Mouse (Mus musculus) lung, postnatal 0 days (tissue): ENCODE results near the gene Fancm. TPM values are rescaled to one million over a fixed set of nuclear protein-coding genes. Genes with fewer than 3 reads are reported as not detected.
"Not testable (repeated sequence)": the region's sequence is repeated elsewhere in the genome, so short reads cannot be mapped to it uniquely, and the experiment has no call there.

Experiments
- ATAC-seq: fragments of 200-750 bp; cut with Nextera tagmentation; 2 replicates; pipeline ENCODE4 v1.8.0; 2017; ENCODE audit warnings: moderate library complexity
- DNase-seq: peaks from one replicate; pipeline ENCODE4 v3.0.0-alpha.2; 2016; ENCODE audit warnings: low spot score
- H3K27ac ChIP-seq: fragments of 300-500 bp; sonication (generic); 2 replicates; pipeline ENCODE4 v1.5.1; 2014; ENCODE audit warnings: antibody characterized with exemption, mild to moderate bottlenecking, low read length, mixed read lengths
- H3K27me3 ChIP-seq: fragments of 300-500 bp; sonication (generic); replicated peaks from 2 replicates; pipeline ENCODE4 v1.6.1; 2014; ENCODE audit warnings: low read length, mixed read lengths; ENCODE audit not compliant: insufficient read depth
- H3K36me3 ChIP-seq: fragments of 300-500 bp; sonication (generic); 2 replicates; pipeline ENCODE4 v1.6.1; 2014; ENCODE audit warnings: low read length, mixed read lengths; ENCODE audit not compliant: insufficient read depth
- H3K4me1 ChIP-seq: fragments of 300-500 bp; sonication (generic); 2 replicates; pipeline ENCODE4 v1.6.1; 2014; ENCODE audit warnings: antibody characterized with exemption, low read depth, low read length, mixed read lengths; ENCODE audit not compliant: insufficient read depth
- H3K4me2 ChIP-seq: fragments of 300-500 bp; sonication (generic); replicated peaks from 2 replicates; pipeline ENCODE4 v1.6.1; 2014; ENCODE audit warnings: low read depth, mild to moderate bottlenecking, low read length, moderate library complexity, mixed read lengths
- H3K4me3 ChIP-seq: fragments of 300-500 bp; sonication (generic); 2 replicates; pipeline ENCODE4 v1.5.1; 2014; ENCODE audit warnings: low read depth, low read length
- H3K9ac ChIP-seq: fragments of 300-500 bp; sonication (generic); replicated peaks from 2 replicates; pipeline ENCODE4 v1.6.1; 2014; ENCODE audit warnings: low read depth, mild to moderate bottlenecking
- H3K9me3 ChIP-seq: fragments of 300-500 bp; sonication (generic); 2 replicates; pipeline ENCODE4 v1.6.1; 2016; ENCODE audit warnings: low read length, mixed read lengths
- CTCF ChIP-seq: IDR thresholded peaks from 2 replicates; pipeline ENCODE4 v1.5.1; 2016; ENCODE audit warnings: antibody characterized with exemption, mild to moderate bottlenecking
- EP300 ChIP-seq: IDR thresholded peaks from 2 replicates; pipeline ENCODE4 v1.6.1; 2016; ENCODE audit warnings: antibody characterized with exemption, mild to moderate bottlenecking, control low read depth
- WGBS: fragments of 180-500 bp; shearing (Covaris S2); extraction: QIAGEN DNeasy Blood & Tissue Kit; methylation state at CpG from one replicate; pipeline ENCODE4 v1.1.7; 2014; 5-methylcytosine and 5-hydroxymethylcytosine counted together
- polyA plus RNA-seq: library from polyadenylated mRNA; unstranded; fragments of >200 nt; fragmentation: Nextera tagmentation; extraction: Ambion mirVana; gene quantifications from 2 replicates; pipeline ENCODE4 v1.2.1, GENCODE M21; 2015

Gene Fancm
- polyA plus RNA-seq, 1 experiment from 2014 or later: 4.1 TPM

DNA sequence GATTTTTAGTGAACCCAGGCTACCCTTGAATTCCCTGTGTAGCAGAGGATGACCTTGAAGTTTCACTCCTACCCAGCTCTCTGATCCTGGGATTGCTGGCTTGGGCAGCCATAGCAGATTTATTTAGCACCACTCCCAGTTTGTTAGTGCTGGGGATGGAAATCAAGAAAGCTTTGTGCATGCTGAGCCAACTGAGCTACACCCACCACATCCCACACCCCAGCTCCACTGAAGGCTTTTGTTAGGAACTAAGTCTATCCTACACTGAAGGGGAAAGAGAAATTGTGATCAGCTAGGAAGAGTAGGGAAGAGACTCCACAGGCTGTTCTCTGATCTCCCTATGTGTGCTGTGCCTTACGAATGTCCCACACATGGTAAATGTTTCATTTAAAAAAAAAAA lies 37.4 kb downstream of the Fancm start:
- TF ChIP-seq EP300 (no peak), CTCF (no peak)
- H3K27me3 ChIP-seq: no peaks in the 10 kb centered on the region
- no peak for DNase-seq
- no peak overlapping the region for H3K9ac ChIP-seq
- H3K4me1 ChIP-seq: no peaks in the 10 kb centered on the region
- H3K4me2 ChIP-seq: no peak overlapping the region
- H3K36me3 ChIP-seq: no peaks in the 10 kb centered on the region
- WGBS: 96% methylated on average over 1 of the region's 1 CpGs
- no peak overlapping the region for H3K27ac ChIP-seq
- no peak for ATAC-seq
- no peaks in the 10 kb centered on the region for H3K9me3 ChIP-seq
- H3K4me3 ChIP-seq: no peak overlapping the region

DNA sequence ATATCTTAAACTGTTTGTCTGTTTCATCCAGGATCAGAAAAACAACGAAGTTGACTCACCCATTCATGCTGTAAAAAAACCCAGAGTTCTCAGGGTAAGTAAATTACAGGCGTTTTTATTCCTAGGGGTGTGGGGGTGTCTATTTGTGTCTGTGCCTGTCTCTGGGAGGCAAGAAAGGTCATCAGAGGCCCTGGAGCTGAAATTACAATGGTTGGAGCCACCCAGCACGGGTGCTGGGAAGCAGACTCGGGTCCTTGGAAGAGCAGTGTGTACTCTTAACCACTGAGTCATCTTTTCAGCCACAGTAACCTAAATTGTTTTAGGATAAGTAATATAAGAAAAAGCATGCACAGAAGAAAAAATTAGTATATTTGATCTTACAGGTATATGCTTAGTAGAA lies 38.5 kb downstream of the Fancm start:
- no peaks in the 10 kb centered on the region for H3K4me1 ChIP-seq
- no peak overlapping the region for H3K4me2 ChIP-seq
- no peak for DNase-seq
- no peaks in the 10 kb centered on the region for H3K27me3 ChIP-seq
- peaks cover 5% of the 10 kb centered on the region; the same call in 1 of the 2 replicates for H3K36me3 ChIP-seq
- H3K27ac ChIP-seq: no peak overlapping the region
- H3K9me3 ChIP-seq: no peaks in the 10 kb centered on the region
- ATAC-seq: no peak
- 81% methylated on average over 4 of the region's 4 CpGs for whole genome bisulfite sequencing
- H3K9ac ChIP-seq: no peak overlapping the region
- no peak for TF ChIP-seq CTCF
- TF ChIP-seq EP300: no peak
- no peak overlapping the region for H3K4me3 ChIP-seq

GRCm38 (mm10) chr12:65114978-65115377 lies 39.6 kb downstream of the Fancm start:
- DNase-seq, H3K4me2 ChIP-seq, H3K9ac ChIP-seq, H3K9me3 ChIP-seq, H3K4me3 ChIP-seq, ATAC-seq, H3K4me1 ChIP-seq, H3K27me3 ChIP-seq, H3K27ac ChIP-seq, H3K36me3 ChIP-seq: not testable (repeated sequence)
- 65% methylated on average over 3 of the region's 3 CpGs for WGBS

GRCm38 (mm10) chr12:65118968-65119367 lies 43.6 kb downstream of the Fancm start:
- Histone ChIP-seq H3K9ac (no peak overlapping the region), H3K27me3 (no peaks in the 10 kb centered on the region), H3K27ac (no peak overlapping the region), H3K36me3 (peaks cover 5% of the 10 kb centered on the region; the same call in 1 of the 2 replicates), H3K4me3 (no peak overlapping the region), H3K9me3 (no peaks in the 10 kb centered on the region), H3K4me2 (no peak overlapping the region), H3K4me1 (no peaks in the 10 kb centered on the region)
- ATAC-seq (no peak), DNase-seq (no peak)
- 90% methylated on average over 7 of the region's 7 CpGs for WGBS
- TF ChIP-seq CTCF (no peak), EP300 (no peak)

GRCm38 (mm10) chr12:65119451-65119850 lies 44.0 kb downstream of the Fancm start:
- Histone ChIP-seq H3K27ac (no peak overlapping the region), H3K4me2 (no peak overlapping the region), H3K36me3 (peaks cover 5% of the 10 kb centered on the region; the same call in 1 of the 2 replicates), H3K27me3 (no peaks in the 10 kb centered on the region), H3K4me3 (no peak overlapping the region), H3K9ac (no peak overlapping the region), H3K4me1 (no peaks in the 10 kb centered on the region), H3K9me3 (no peaks in the 10 kb centered on the region)
- DNase-seq (no peak), ATAC-seq (no peak)
- TF ChIP-seq CTCF: no peak
- no peak for TF ChIP-seq EP300
- WGBS: 87% methylated on average over 5 of the region's 5 CpGs

DNA sequence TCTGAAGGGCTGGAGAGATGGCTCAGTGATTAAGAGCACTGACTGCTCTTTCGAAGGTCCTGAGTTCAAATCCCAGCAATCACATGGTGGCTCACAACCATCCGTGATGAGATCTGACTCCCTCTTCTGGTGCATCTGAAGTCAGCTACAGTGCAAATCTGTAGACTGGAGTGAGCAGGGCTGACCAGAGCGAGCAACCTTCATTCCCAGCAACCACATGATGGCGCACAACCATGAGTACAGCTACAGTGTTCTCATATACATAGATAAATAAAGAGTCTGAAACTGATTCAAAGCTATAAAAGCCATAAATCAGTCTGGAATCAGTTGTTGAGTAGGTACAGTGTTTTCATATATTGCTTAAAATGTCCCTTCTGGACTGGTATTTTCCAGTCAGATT lies 60.7 kb downstream of the Fancm start:
- not testable (repeated sequence) for H3K4me1 ChIP-seq, H3K27me3 ChIP-seq, ATAC-seq, H3K9me3 ChIP-seq, H3K9ac ChIP-seq, DNase-seq, H3K36me3 ChIP-seq, H3K27ac ChIP-seq, H3K4me2 ChIP-seq, H3K4me3 ChIP-seq
- WGBS: 94% methylated on average over 4 of the region's 4 CpGs
